Mouse (Mus musculus) embryo, embryonic 10 days (tissue): Measurements from ENCODE around the gene Plppr4.

Experiments used
- DNase-seq: peaks from one replicate; pipeline ENCODE4 v3.0.0-alpha.2; 2015; ENCODE audit warnings: low spot score

Gene Plppr4

GRCm38 (mm10) chr3:117294308-117294925, 66.3 kb downstream of the Plppr4 start:
- no peak for DNase-seq
